Mouse (Mus musculus) lung, embryonic 14.5 days (tissue): ENCODE measurements around the gene Gltp. TPM values are rescaled to one million over a fixed set of nuclear protein-coding genes. Genes with fewer than 3 reads are reported as not detected.

Experiments
- ATAC-seq: fragments of 200-750 bp; cut with Nextera tagmentation; 2 replicates; pipeline ENCODE4 v1.8.0; 2017; ENCODE audit warnings: mild to moderate bottlenecking, moderate TSS enrichment, moderate library complexity; ENCODE audit not compliant: insufficient read depth
- DNase-seq: peaks from one replicate; pipeline ENCODE4 v3.0.0-alpha.2; 2015
- H3K27ac ChIP-seq: fragments of 300-500 bp; sonication (generic); 2 replicates; pipeline ENCODE4 v1.5.1; 2014; ENCODE audit warnings: low read depth, mild to moderate bottlenecking, moderate library complexity
- H3K27me3 ChIP-seq: fragments of 300-500 bp; sonication (generic); 2 replicates; pipeline ENCODE4 v1.6.1; 2014; ENCODE audit warnings: low read length, control low read depth; ENCODE audit not compliant: insufficient read depth
- H3K36me3 ChIP-seq: fragments of 300-500 bp; sonication (generic); 2 replicates; pipeline ENCODE4 v1.6.1; 2014; ENCODE audit warnings: control low read depth; ENCODE audit not compliant: insufficient read depth
- H3K4me1 ChIP-seq: fragments of 300-500 bp; sonication (generic); 2 replicates; pipeline ENCODE4 v1.6.1; 2014; ENCODE audit warnings: antibody characterized with exemption, control low read depth; ENCODE audit not compliant: insufficient read depth
- H3K4me2 ChIP-seq: fragments of 300-500 bp; sonication (generic); 2 replicates; pipeline ENCODE4 v1.6.1; 2014; ENCODE audit warnings: mild to moderate bottlenecking
- H3K4me3 ChIP-seq: fragments of 300-500 bp; sonication (generic); 2 replicates; pipeline ENCODE4 v1.5.1; 2014; ENCODE audit warnings: low read depth, low read length
- H3K9ac ChIP-seq: fragments of 300-500 bp; sonication (generic); 2 replicates; pipeline ENCODE4 v1.6.1; 2014
- H3K9me3 ChIP-seq: fragments of 300-500 bp; sonication (generic); 2 replicates; pipeline ENCODE4 v1.6.1; 2016; ENCODE audit warnings: low read depth, low read length, control low read depth
- CTCF ChIP-seq: IDR thresholded peaks from 2 replicates; pipeline ENCODE4 v1.5.1; 2016; ENCODE audit warnings: antibody characterized with exemption, low read depth
- WGBS: fragments of 180-500 bp; shearing (Covaris S2); extraction: QIAGEN DNeasy Blood & Tissue Kit; methylation state at CpG from one replicate; pipeline ENCODE4 v1.1.7; 2014; 5-methylcytosine and 5-hydroxymethylcytosine counted together
- polyA plus RNA-seq: library from polyadenylated mRNA; unstranded; fragments of >200 nt; fragmentation: Nextera tagmentation; extraction: Ambion mirVana; gene quantifications from 2 replicates; pipeline ENCODE4 v1.2.1, GENCODE M21; 2014

Gene Gltp
- polyA plus RNA-seq, 1 experiment from 2014 or later: 74.8 TPM

DNA sequence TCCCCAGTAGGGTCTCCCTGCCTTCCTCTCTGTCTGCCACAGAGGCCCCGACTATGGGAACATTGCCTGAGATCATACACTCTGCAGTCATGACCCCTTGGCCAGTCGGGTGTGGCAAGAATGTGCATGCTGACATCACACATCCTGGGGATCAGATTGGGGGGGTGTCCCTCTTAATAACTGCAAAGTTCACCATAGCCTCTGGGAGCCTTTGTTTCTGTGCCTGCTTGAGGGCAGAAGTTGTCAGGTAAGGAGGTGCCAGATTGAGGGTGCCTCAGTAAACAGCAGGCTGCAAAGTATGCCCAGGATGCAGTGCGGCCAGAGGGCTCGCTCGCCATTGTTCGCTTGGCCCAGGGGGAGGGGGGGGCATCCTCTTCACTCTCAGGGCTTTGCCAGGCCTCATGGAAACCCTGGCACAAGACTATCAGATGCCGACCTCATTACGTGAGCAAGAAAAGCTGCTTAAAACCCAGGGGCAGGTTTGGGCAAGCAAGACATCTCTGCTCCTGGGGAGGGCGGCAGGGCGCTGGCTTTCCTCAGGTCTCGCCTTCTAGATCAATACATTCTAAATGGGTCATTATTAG is 42.0 kb downstream of the Gltp start:
- DNase-seq: no peak
- no peak for TF ChIP-seq CTCF
- ATAC-seq: no peak
- H3K9me3 ChIP-seq: no peaks in the 10 kb centered on the region
- no peak overlapping the region for H3K27ac ChIP-seq
- peaks cover 9% of the 10 kb centered on the region; the same call in 1 of the 2 replicates for H3K4me1 ChIP-seq
- H3K4me3 ChIP-seq: no peak overlapping the region
- no peaks in the 10 kb centered on the region for H3K36me3 ChIP-seq
- no peak overlapping the region for H3K9ac ChIP-seq
- 63% methylated on average over 11 of the region's 11 CpGs for whole genome bisulfite sequencing
- no peaks in the 10 kb centered on the region for H3K27me3 ChIP-seq
- no peak overlapping the region for H3K4me2 ChIP-seq

DNA sequence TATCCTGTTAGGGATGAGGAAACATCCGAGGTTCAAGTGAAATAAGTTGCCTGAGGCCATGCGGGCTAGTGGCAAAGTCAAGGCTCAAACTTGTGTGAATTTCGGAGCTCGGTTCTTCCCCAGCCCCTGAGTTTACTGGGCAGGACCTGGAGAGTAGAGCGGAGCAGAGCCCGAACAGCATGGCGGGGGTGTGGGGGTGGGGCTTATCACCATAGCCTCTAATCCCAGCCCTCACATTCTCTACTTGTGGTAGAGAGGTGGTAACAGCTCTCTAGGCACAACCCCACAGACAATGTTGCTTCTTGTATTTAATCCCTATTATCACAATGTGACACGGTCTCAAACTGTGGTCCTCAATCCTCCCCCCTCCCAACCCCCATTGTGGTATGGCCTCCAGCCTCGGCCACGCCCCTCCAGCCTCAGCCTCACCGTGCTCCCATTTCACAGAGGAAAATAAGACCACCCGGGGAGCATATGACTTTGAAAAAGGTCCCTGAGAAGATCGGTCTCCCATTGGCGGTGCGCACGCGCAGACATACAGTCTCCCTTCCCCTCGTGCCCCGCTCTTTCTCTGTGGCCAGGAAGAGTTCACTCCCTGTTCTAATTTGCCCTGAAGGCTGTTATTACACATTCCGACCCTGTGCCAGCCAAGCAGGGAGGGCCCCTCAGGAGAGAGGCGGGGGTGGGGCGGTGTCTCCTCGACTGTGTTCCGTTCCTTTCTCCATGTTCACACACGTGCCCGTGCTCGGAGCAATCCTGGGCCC is 43.4 kb downstream of the Gltp start:
- H3K36me3 ChIP-seq: no peaks in the 10 kb centered on the region
- H3K4me3 ChIP-seq: peak overlapping the region; percentile 21
- DNase-seq (peak; percentile 78), ATAC-seq (peak; percentile 60)
- 2% methylated on average over 27 of the region's 27 CpGs for WGBS
- no peaks in the 10 kb centered on the region for H3K27me3 ChIP-seq
- H3K9me3 ChIP-seq: no peaks in the 10 kb centered on the region
- H3K4me2 ChIP-seq: peak overlapping the region; percentile 62
- H3K9ac ChIP-seq: peak overlapping the region; percentile 0
- H3K4me1 ChIP-seq: peaks cover 9% of the 10 kb centered on the region; the same call in 1 of the 2 replicates
- no peak for TF ChIP-seq CTCF
- no peak overlapping the region for H3K27ac ChIP-seq

DNA sequence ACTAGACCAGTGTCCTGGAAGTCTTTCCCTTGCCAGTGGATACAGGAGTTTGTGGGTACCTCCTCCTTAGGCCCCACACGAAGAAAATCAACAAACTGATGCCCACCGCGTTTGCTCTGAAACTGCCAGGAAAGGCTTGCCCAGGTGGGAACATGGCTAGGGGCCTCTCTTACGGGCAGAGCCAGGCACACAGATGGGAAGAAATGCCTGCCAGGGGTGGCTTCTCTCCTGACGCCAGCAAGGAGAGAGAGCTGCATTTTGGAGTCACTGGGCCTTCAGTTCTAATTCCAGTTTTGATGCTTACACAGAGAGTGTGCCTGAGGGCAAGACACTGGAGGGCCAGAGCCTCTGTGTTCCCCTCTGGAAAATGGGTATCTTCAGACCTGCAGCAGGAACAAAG is 44.9 kb downstream of the Gltp start:
- peaks cover 6% of the 10 kb centered on the region; the same call in 1 of the 2 replicates for H3K4me1 ChIP-seq
- no peaks in the 10 kb centered on the region for H3K9me3 ChIP-seq
- 83% methylated on average over 5 of the region's 5 CpGs for WGBS
- no peak overlapping the region for H3K4me3 ChIP-seq
- H3K36me3 ChIP-seq: no peaks in the 10 kb centered on the region
- ATAC-seq: no peak
- H3K27ac ChIP-seq: no peak overlapping the region
- TF ChIP-seq CTCF: no peak
- no peak for DNase-seq
- no peaks in the 10 kb centered on the region for H3K27me3 ChIP-seq
- no peak overlapping the region for H3K4me2 ChIP-seq
- H3K9ac ChIP-seq: no peak overlapping the region

DNA sequence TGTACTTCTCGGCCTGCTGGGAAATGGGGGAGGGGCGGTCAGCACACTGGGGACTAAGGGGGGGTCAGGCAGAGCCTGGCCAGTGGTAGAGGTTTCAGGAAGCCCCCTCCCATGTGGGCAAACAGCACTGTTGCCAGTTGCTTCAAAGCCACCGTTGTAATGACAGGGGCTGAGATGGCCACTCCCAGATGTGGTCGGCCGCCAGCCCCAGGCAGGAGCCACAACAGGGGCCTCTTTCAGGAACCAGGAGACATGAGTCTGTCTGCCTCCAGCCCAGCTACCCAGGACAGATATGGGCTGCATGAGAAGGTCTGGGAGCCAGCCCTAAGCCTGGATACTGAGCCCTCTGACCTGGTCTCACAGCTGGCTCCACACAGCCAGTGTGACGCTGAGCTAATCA is 45.9 kb downstream of the Gltp start:
- H3K9ac ChIP-seq: no peak overlapping the region
- H3K27me3 ChIP-seq: no peaks in the 10 kb centered on the region
- H3K4me1 ChIP-seq: peaks cover 6% of the 10 kb centered on the region; the same call in 1 of the 2 replicates
- 30% methylated on average over 6 of the region's 6 CpGs for WGBS
- no peaks in the 10 kb centered on the region for H3K36me3 ChIP-seq
- H3K4me3 ChIP-seq: no peak overlapping the region
- H3K9me3 ChIP-seq: no peaks in the 10 kb centered on the region
- no peak overlapping the region for H3K27ac ChIP-seq
- ATAC-seq: no peak
- H3K4me2 ChIP-seq: no peak overlapping the region
- DNase-seq: no peak
- no peak for TF ChIP-seq CTCF

DNA sequence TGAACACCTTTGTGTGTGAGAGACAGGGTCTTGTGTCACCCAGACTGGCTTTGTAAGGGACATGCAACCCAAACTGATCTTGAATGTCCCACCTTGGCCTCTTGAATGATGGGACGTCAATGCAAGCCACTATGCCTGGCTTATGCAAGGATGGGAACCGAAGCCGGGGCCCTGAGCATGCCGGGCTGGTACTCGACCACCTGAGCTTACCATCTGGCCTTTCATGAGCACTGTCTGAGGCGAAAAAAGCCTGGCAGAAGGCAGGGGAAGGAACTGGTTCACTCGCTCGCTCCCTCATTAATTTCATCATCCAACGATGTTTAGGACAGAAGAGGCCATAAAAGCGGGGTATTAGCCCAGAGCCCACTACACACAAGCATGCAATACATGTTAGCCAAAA is 50.0 kb downstream of the Gltp start:
- ATAC-seq: no peak
- Histone ChIP-seq H3K9me3 (no peaks in the 10 kb centered on the region), H3K9ac (no peak overlapping the region), H3K36me3 (no peaks in the 10 kb centered on the region), H3K4me3 (no peak overlapping the region), H3K4me1 (0 out of 2 replicates have a peak, but pooled peaks cover 2% of the 10 kb centered on the region), H3K27ac (no peak overlapping the region), H3K27me3 (peaks cover 7% of the 10 kb centered on the region; the same call in 1 of the 2 replicates), H3K4me2 (no peak overlapping the region)
- WGBS: 78% methylated on average over 10 of the region's 10 CpGs
- TF ChIP-seq CTCF: no peak
- DNase-seq: no peak

DNA sequence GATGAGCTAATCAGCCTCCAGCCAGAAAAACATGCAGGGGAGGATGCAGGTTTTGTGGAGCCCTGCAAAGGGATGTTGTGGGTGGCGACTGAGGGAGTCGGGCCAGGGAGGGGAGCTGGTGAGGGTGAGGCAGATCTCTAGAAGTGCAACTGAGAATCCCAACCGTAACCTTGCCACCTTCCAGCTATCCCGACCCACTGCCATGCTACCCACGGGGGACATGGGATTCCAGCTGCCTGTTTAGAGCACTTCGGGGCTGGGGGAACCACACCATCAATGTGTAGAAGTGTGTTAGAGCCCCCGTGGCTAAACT is 51.2 kb downstream of the Gltp start:
- DNase-seq (no peak), ATAC-seq (no peak)
- WGBS: 26% methylated on average over 7 of the region's 7 CpGs
- Histone ChIP-seq H3K27ac (no peak overlapping the region), H3K27me3 (peaks cover 7% of the 10 kb centered on the region; the same call in 1 of the 2 replicates), H3K9ac (no peak overlapping the region), H3K4me1 (0 out of 2 replicates have a peak, but pooled peaks cover 2% of the 10 kb centered on the region), H3K9me3 (no peaks in the 10 kb centered on the region), H3K4me2 (peak overlapping the region; percentile 49), H3K36me3 (no peaks in the 10 kb centered on the region), H3K4me3 (0 out of 2 replicates have a peak overlapping the region, but pooled peaks have one; percentile 6)
- no peak for TF ChIP-seq CTCF
